Mouse (Mus musculus) hindbrain, embryonic 15.5 days (tissue): Measurements from ENCODE around the gene Nat14. TPM values are rescaled to one million over a fixed set of nuclear protein-coding genes. Genes with fewer than 3 reads are reported as not detected.

Experiments used
- ATAC-seq: fragments of 200-750 bp; cut with Nextera tagmentation; 2 replicates; pipeline ENCODE4 v1.8.0; 2017; ENCODE audit warnings: low read depth, moderate number of reproducible peaks, moderate TSS enrichment; ENCODE audit not compliant: low FRiP score
- H3K27ac ChIP-seq: fragments of 300-500 bp; sonication (generic); replicated peaks from 2 replicates; pipeline ENCODE4 v1.5.1; 2015; ENCODE audit warnings: mild to moderate bottlenecking, inconsistent platforms
- H3K27me3 ChIP-seq: fragments of 300-500 bp; sonication (generic); 2 replicates; pipeline ENCODE4 v1.6.1; 2015; ENCODE audit warnings: control low read depth, inconsistent platforms
- H3K36me3 ChIP-seq: fragments of 300-500 bp; sonication (generic); 2 replicates; pipeline ENCODE4 v1.6.1; 2015; ENCODE audit warnings: control low read depth, inconsistent platforms
- H3K4me1 ChIP-seq: fragments of 300-500 bp; sonication (generic); replicated peaks from 2 replicates; pipeline ENCODE4 v1.6.1; 2015; ENCODE audit warnings: control low read depth, inconsistent platforms
- H3K4me2 ChIP-seq: fragments of 300-500 bp; sonication (generic); 2 replicates; pipeline ENCODE4 v1.6.1; 2015; ENCODE audit warnings: moderate library complexity, mild to moderate bottlenecking, inconsistent platforms
- H3K4me3 ChIP-seq: fragments of 300-500 bp; sonication (generic); 2 replicates; pipeline ENCODE4 v1.5.1; 2015; ENCODE audit warnings: mild to moderate bottlenecking, inconsistent platforms
- H3K9ac ChIP-seq: fragments of 300-500 bp; sonication (generic); 2 replicates; pipeline ENCODE4 v1.6.1; 2015; ENCODE audit warnings: inconsistent platforms
- H3K9me3 ChIP-seq: fragments of 300-500 bp; sonication (generic); 2 replicates; pipeline ENCODE4 v1.6.1; 2016; ENCODE audit warnings: control low read depth, inconsistent platforms
- WGBS: fragments of 180-500 bp; shearing (Covaris S2); methylation state at CpG from one replicate; pipeline ENCODE4 v1.1.7; 2015; 5-methylcytosine and 5-hydroxymethylcytosine counted together
- polyA plus RNA-seq: library from polyadenylated mRNA; unstranded; fragments of >200 nt; fragmentation: Nextera tagmentation; extraction: Ambion mirVana; gene quantifications from 2 replicates; pipeline ENCODE4 v1.2.1, GENCODE M21; 2015

Gene Nat14
- polyA plus RNA-seq, 1 experiment from 2014 or later = 35.8 TPM

DNA sequence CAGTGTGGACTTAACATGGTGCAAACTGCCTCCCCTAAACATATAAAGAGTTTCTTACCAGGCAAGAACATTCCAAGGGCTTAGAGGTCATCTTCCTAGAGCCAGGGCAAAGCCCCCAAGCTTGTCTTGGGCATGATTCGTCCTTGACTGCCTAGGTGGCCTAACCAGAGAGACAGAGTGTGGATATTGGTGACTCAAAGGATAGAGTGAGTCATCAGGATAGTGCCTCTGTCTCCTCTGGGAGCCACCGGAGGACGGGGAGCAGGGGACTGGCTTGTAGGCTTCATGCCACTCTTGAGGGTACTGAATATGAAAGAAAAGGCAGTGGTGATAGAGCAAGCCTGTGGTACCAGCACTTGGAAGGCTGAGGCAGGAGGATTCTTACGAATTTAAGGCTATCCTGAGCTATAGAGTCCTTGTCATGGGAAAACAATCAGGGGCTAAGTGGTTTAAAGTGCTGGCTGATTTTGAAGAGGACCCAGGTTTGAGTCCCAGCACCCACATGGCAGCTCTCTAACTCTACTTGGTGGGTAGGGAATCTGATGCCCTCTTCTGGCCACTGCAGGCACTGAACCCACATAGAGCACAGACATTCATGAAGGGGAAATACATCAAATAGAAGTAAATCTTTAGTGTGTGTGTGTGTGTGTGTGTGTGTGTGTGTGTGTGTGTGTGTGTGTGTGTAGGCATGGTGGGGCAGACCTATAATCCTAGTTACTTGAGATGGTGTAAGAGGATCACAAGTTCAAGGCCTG, 12.5 kb downstream of the Nat14 start:
- Histone ChIP-seq H3K4me1 (no peaks in the 10 kb centered on the region), H3K27me3 (no peaks in the 10 kb centered on the region), H3K9me3 (no peaks in the 10 kb centered on the region), H3K27ac (no peak overlapping the region), H3K4me3 (no peak overlapping the region), H3K4me2 (no peak overlapping the region), H3K36me3 (no peaks in the 10 kb centered on the region), H3K9ac (no peak overlapping the region)
- no peak for ATAC-seq
- 87% methylated on average over 4 of the region's 4 CpGs for WGBS

DNA sequence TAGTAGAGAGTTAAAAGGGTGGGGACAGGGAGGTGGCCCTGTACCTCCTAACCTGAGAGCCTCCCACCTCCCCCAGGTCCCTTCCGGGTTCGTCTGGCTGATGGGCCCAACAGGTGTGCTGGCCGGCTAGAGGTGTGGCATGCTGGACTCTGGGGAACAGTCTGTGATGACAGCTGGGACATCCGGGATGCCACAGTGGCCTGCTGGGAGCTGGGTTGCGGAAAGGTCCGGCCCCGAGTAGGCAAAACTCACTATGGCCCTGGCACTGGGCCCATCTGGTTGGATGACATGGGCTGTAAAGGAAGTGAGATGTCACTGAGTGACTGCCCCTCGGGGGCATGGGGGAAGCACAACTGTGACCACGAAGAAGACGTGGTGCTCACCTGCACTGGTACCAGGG, 15.0 kb downstream of the Nat14 start:
- Histone ChIP-seq H3K27ac (no peak overlapping the region), H3K9me3 (no peaks in the 10 kb centered on the region), H3K4me1 (no peaks in the 10 kb centered on the region), H3K4me2 (no peak overlapping the region), H3K4me3 (no peak overlapping the region), H3K9ac (no peak overlapping the region), H3K36me3 (no peaks in the 10 kb centered on the region), H3K27me3 (no peaks in the 10 kb centered on the region)
- no peak for ATAC-seq
- 77% methylated on average over 10 of the region's 10 CpGs for WGBS

DNA sequence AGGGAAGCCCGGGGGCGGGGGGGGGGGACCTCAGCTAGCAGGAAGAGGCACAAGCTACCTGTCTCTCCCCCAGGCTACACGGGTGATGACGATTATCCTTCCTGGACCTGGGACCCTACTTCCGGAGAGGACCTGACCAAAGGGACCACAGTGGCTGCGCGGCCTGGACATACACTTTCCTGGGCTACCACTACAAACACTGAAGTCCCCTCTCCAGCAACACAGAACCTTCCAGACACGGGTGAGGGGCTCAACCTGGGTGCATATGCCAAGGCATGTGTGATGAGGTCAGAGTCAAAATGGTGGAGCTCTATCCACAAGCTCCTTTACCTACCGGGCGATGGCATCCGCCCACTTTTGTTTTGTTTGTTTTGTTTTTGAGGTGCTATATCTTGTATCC, 15.6 kb downstream of the Nat14 start:
- 79% methylated on average over 11 of the region's 11 CpGs for WGBS

DNA sequence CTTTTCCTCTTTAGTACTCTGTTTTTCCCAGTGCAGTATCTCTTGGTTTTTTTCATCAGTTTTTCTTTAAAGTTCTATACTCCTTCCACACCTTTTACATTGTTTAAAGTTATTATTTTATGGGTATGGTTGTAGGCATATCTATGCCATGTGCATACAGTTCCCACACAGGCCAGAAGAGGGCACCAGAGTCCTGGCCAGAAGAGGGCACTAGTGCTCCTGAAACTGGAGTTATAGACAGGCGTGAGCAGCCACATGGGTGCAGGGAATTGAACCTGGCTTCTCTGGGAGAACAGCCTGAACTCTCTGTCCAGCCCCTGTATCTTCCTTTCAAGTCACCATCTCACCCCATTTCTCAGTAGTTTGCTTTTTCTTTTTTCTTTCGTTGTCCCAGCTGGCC, 16.6 kb downstream of the Nat14 start:
- no peak overlapping the region for H3K27ac ChIP-seq
- ATAC-seq = no peak
- no peaks in the 10 kb centered on the region for H3K4me1 ChIP-seq
- no peak overlapping the region for H3K4me2 ChIP-seq
- no peaks in the 10 kb centered on the region for H3K9me3 ChIP-seq
- no peaks in the 10 kb centered on the region for H3K36me3 ChIP-seq
- no peak overlapping the region for H3K9ac ChIP-seq
- H3K27me3 ChIP-seq = no peaks in the 10 kb centered on the region
- no peak overlapping the region for H3K4me3 ChIP-seq
- 33% methylated on average over 2 of the region's 2 CpGs for WGBS

More for the DNA sequence above, 15.6 kb downstream of the Nat14 start:
- no peaks in the 10 kb centered on the region for H3K36me3 ChIP-seq
- no peak overlapping the region for H3K4me3 ChIP-seq
- no peaks in the 10 kb centered on the region for H3K4me1 ChIP-seq
- no peak overlapping the region for H3K27ac ChIP-seq
- H3K27me3 ChIP-seq = no peaks in the 10 kb centered on the region
- ATAC-seq = no peak
- H3K9ac ChIP-seq = no peak overlapping the region
- H3K9me3 ChIP-seq = no peaks in the 10 kb centered on the region
- no peak overlapping the region for H3K4me2 ChIP-seq

DNA sequence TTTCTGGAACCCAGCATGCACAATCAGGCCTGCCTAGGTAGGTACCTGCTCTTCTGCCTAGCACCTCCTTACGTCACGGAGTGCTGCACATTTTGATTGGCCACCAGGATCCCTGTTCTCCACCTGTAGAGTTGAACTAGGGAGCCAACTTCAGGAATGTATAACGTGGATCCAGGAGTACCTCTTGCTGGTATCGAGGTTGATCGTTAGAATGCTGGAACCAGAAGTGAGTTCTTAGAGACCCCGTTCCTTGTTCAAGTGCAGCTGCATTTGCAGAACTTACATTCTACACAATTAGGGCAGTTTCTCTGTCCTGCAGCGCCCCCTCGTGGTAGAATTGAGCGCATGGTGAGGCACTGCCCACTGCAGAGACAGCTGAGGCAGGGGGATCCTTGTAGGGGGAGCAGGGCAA, 18.2 kb downstream of the Nat14 start:
- WGBS = 17% methylated on average over 9 of the region's 9 CpGs
- no peak overlapping the region for H3K4me3 ChIP-seq
- no peaks in the 10 kb centered on the region for H3K9me3 ChIP-seq
- H3K27ac ChIP-seq = no peak overlapping the region
- no peaks in the 10 kb centered on the region for H3K4me1 ChIP-seq
- no peaks in the 10 kb centered on the region for H3K36me3 ChIP-seq
- H3K9ac ChIP-seq = no peak overlapping the region
- H3K4me2 ChIP-seq = no peak overlapping the region
- H3K27me3 ChIP-seq = no peaks in the 10 kb centered on the region
- ATAC-seq = peak; percentile 63; the same call in 1 of the 2 replicates

DNA sequence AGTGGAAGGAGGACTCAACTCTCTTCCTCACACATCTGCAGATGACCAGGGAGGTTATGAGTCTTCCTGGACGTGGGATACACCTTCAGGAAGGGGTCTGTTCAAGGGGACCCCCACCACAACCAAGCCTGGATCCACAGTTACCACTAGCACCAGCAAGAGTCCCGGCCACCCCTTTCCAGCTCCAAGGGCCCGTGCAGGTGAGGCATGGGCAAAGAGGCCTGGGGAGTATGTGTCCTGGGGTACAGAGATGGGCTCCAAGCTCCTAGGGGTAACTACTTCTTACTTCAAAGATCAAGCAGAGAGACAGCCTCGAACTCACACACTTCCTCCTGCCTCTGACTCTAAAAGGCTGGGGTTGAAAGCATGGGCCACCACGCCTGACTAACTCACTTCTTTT, 20.8 kb downstream of the Nat14 start:
- Histone ChIP-seq H3K36me3 (no peaks in the 10 kb centered on the region), H3K9me3 (no peaks in the 10 kb centered on the region), H3K27ac (no peak overlapping the region), H3K4me2 (no peak overlapping the region), H3K4me1 (no peaks in the 10 kb centered on the region), H3K9ac (no peak overlapping the region), H3K27me3 (no peaks in the 10 kb centered on the region), H3K4me3 (no peak overlapping the region)
- ATAC-seq = no peak
- WGBS = 46% methylated on average over 5 of the region's 5 CpGs

DNA sequence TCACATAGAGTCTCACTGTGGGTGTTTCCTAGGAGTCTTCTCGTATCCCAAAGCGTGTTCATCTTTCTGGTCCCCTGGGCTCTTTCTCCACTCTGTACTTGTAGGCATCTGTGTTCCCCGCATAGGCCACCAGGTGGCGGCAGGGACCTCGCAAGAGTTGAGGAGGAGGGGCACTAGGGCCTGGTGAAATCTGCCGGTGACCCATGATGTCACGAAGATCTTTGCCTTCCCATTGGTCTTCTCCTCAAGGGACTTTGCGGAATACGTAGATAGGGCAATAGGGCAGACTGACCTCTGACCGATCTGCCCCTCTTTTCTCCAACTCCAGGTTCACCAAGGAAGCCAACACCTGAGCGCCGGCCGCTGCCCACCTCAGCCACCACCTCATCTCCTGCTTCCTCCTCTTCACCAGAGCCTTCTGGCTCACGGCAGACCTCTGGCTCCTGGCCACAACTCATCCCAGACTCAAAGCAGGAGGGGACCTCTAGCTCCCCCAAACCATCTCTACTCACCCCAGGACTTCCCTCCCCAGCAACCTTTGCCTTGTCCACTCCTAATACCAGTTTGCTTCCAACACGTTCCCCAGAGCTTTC, 21.5 kb downstream of the Nat14 start:
- Histone ChIP-seq H3K36me3 (no peaks in the 10 kb centered on the region), H3K4me1 (no peaks in the 10 kb centered on the region), H3K9me3 (no peaks in the 10 kb centered on the region), H3K4me2 (peak overlapping the region; percentile 49), H3K9ac (no peak overlapping the region), H3K27ac (no peak overlapping the region), H3K27me3 (no peaks in the 10 kb centered on the region), H3K4me3 (peak overlapping the region; percentile 30)
- peak; percentile 73 for ATAC-seq
- WGBS = 16% methylated on average over 15 of the region's 15 CpGs

DNA sequence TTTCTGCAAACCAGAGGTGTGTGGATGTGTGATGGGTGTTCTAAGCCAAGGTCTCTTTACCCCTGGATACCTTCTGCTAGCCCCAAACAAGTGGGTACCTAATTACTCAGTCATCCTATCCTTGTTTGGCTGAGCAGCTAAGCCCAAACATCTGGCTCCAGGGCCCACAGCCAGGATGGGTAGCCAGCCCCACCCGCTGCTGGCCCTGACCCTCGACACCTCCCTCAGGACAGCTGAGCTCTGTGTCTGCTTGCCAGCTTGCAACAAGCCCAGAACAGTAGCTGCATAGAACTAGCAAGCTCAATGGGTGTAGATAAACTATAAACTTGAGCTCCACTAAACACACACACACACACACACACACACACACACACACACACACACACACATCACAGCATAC, 26.0 kb downstream of the Nat14 start:
- H3K4me2 ChIP-seq = no peak overlapping the region
- H3K4me1 ChIP-seq = no peaks in the 10 kb centered on the region
- H3K9me3 ChIP-seq = no peaks in the 10 kb centered on the region
- no peaks in the 10 kb centered on the region for H3K36me3 ChIP-seq
- 58% methylated on average over 2 of the region's 2 CpGs for WGBS
- no peak overlapping the region for H3K9ac ChIP-seq
- H3K4me3 ChIP-seq = no peak overlapping the region
- ATAC-seq = no peak
- no peaks in the 10 kb centered on the region for H3K27me3 ChIP-seq
- H3K27ac ChIP-seq = no peak overlapping the region

DNA sequence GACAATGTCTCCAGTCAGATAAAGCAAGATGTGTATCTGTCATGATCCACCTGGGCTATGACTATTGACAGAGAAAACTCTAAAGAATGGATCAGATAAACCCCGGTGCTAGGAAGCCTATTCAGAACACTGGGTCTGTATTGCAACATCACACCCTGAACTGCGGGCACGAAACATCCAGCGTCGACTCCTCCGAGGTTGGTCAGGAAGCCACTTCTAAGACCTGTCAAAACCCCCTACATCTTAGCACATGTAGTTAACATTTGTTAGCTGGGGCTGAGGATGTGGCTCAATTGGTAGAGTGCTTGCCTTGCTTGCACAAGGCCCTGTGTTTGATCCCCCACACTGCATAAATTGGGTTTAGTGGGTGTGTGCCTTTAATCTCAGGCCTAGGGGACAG, 26.6 kb downstream of the Nat14 start:
- Histone ChIP-seq H3K4me2 (no peak overlapping the region), H3K9me3 (no peaks in the 10 kb centered on the region), H3K4me3 (no peak overlapping the region), H3K27ac (no peak overlapping the region), H3K9ac (no peak overlapping the region), H3K4me1 (no peaks in the 10 kb centered on the region), H3K36me3 (no peaks in the 10 kb centered on the region), H3K27me3 (no peaks in the 10 kb centered on the region)
- WGBS = 80% methylated on average over 6 of the region's 6 CpGs
- no peak for ATAC-seq

DNA sequence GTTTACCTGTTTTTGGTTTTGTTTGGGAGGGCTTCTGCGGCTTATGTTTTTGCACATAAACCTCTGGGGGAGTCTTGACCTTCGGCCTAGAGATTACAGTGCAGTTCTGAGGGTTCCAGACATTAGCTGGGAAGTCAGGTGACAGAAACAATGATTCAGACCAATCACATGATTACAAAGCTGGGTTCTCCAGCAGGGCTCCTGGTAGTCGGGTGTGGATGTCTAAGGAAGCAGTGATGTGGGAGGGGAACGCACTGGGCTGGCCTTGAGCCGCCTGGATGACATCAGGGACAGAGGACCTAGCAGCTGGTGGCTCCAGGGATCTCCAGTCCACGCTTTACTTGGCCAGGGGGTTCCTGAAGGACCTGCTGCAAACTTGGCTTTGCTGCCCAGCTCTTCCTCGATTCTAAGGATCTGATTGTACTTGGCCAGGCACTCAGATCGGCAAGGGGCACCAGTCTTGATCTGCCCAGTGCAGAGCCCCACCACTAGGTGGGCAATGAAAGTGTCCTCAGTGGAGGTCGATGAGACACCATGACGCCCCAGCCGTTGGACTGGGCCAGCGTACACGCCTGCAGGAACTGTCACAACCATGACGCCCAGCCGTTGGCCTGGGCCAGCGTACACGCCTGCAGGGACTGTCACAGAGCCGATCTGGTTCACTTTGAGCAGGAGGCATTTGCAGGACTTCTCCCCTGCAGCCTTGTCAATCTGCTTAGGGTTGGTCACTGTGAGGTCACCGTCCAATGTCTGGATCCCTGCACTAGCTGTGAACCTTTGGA, 28.9 kb downstream of the Nat14 start:
- 91% methylated on average over 19 of the region's 19 CpGs for WGBS
- no peak for ATAC-seq

DNA sequence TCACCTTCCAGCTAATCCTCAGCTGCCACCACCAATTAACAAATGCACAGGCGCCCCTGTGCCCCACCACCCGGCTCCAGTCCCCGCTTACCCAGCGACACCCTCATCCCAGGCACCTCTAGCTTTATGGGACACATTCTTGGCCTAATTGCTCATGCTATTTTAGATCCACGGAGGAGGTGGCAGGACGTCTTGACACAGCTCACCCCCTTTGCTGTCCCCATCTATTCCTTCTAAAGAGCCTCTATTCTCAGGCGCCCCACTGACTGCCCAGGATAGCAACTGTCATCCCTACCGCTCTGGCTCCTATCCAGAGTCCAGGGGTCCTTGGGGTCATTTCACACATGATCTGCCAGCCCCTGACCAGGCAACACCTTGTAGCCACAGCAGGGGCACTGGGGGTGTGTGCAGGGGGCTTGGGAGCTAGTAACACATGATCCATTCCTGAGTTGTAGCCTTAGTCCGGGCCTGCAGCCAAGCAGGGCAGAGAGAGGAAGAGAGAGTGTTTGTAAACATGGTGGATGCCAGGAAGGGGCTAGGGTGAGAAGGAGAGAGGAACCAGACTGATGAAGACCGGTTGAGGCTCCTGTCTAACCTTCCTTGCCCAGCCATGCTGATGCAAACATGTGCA, 32.1 kb downstream of the Nat14 start:
- no peaks in the 10 kb centered on the region for H3K9me3 ChIP-seq
- H3K4me3 ChIP-seq = no peak overlapping the region
- no peak overlapping the region for H3K4me2 ChIP-seq
- H3K27me3 ChIP-seq = no peaks in the 10 kb centered on the region
- H3K27ac ChIP-seq = no peak overlapping the region
- no peak overlapping the region for H3K9ac ChIP-seq
- H3K4me1 ChIP-seq = no peaks in the 10 kb centered on the region
- 32% methylated on average over 10 of the region's 10 CpGs for WGBS
- ATAC-seq = no peak
- H3K36me3 ChIP-seq = no peaks in the 10 kb centered on the region

More for the DNA sequence above, 28.9 kb downstream of the Nat14 start:
- H3K27ac ChIP-seq = no peak overlapping the region
- no peak overlapping the region for H3K4me2 ChIP-seq
- no peaks in the 10 kb centered on the region for H3K27me3 ChIP-seq
- H3K9ac ChIP-seq = no peak overlapping the region
- H3K4me1 ChIP-seq = no peaks in the 10 kb centered on the region
- no peaks in the 10 kb centered on the region for H3K9me3 ChIP-seq
- H3K36me3 ChIP-seq = no peaks in the 10 kb centered on the region
- no peak overlapping the region for H3K4me3 ChIP-seq

DNA sequence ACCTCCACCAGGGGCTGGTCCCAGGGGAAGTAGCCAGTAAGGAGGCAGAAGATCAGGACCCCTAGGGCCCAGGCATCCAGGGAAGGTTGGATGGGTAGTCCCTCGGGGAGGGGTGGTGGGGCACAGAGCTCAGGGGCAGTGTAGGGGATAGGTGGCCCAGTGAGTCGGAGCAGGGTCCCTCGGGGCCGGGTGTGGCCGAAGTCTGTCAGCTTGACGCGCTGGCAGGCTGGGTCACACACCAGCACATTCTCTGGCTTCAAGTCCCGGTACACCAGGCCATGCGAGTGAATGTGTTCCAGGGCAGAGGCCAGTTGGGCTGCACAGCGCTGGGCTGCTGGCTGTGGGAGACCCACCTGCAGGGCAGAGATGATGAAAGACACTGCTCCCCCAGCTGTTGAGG, 35.5 kb downstream of the Nat14 start:
- no peaks in the 10 kb centered on the region for H3K27me3 ChIP-seq
- H3K4me1 ChIP-seq = no peaks in the 10 kb centered on the region
- no peak overlapping the region for H3K4me3 ChIP-seq
- H3K9me3 ChIP-seq = no peaks in the 10 kb centered on the region
- H3K9ac ChIP-seq = no peak overlapping the region
- no peak overlapping the region for H3K4me2 ChIP-seq
- WGBS = 85% methylated on average over 10 of the region's 10 CpGs
- ATAC-seq = no peak
- H3K36me3 ChIP-seq = no peaks in the 10 kb centered on the region
- no peak overlapping the region for H3K27ac ChIP-seq
